Mouse (Mus musculus) lung, postnatal 0 days (tissue): ENCODE results near the gene Rln3.

ENCODE experiments used
- CTCF ChIP-seq: IDR thresholded peaks from 2 replicates; pipeline ENCODE4 v1.5.1; 2016; ENCODE audit warnings: antibody characterized with exemption, mild to moderate bottlenecking
- EP300 ChIP-seq: IDR thresholded peaks from 2 replicates; pipeline ENCODE4 v1.6.1; 2016; ENCODE audit warnings: antibody characterized with exemption, mild to moderate bottlenecking, control low read depth

- TF ChIP-seq CTCF (no peak), EP300 (no peak)
These were observed 28.6 kb upstream of the Rln3 start for GRCm38 (mm10) chr8:84073230-84073976.
